Mouse (Mus musculus): ENCODE data around the gene Gm1140. TPM values are rescaled to one million over a fixed set of nuclear protein-coding genes. Genes with fewer than 3 reads are reported as not detected.
"Not testable (repeated sequence)": the region's sequence is repeated elsewhere in the genome, so short reads cannot be mapped to it uniquely, and the experiment has no call there.

Gene Gm1140
- polyA plus RNA-seq (2015; fragmentation: Nextera tagmentation; extraction: Ambion mirVana), result not detected in 2 replicates

DNA sequence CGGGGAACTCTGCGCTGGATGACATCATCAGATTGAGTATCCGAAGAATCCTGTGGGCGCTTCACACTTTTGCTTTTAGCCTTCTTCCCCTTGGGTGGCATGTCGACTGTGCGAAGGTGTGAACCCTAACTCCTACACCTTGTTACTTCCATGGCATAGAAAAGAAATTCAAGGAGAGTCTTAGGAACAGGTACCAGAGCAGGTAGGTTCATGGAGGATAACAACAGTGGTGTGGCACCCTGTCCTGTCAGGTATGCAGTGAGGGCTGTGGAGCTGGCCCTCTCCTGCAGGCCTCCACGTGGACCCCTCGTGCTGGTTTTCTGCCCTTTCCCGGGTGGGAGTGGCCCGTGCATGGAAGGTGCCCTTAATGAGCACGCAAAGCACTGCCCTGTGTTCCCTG, at the start of gene Gm1140:
Gene Gm1140, minus strand, starts transcription at position 101 of the 400 bp plus-strand sequence.
- H3K9me3 ChIP-seq (replicated peaks; ENCODE audit: control insufficient read depth, low read length); H3K4me3 ChIP-seq (replicated peaks; ENCODE audit: low read length); H3K36me3 ChIP-seq (ENCODE audit: control insufficient read depth, insufficient read depth, low read length); H3K4me2 ChIP-seq (ENCODE audit: low read depth, low read length); H3K4me1 ChIP-seq (ENCODE audit: control insufficient read depth, insufficient read depth, low read length); H3K9ac ChIP-seq (ENCODE audit: low read length); ATAC-seq (ENCODE audit: insufficient read depth, low FRiP score); H3K27me3 ChIP-seq (ENCODE audit: control insufficient read depth, insufficient read depth, low read length); H3K27ac ChIP-seq (ENCODE audit: low read length): not testable (repeated sequence)
- WGBS, result 93% methylated on average over 3 of the region's 11 CpGs

GRCm38 (mm10) chrX:67695398-67695797, 2.0 kb upstream of the Gm1140 start, which contains the start of gene Gm14692:
Gene Gm14692, plus strand, starts transcription at chrX:67695698.
- H3K36me3 ChIP-seq (ENCODE audit: control insufficient read depth, insufficient read depth, low read length); H3K27me3 ChIP-seq (ENCODE audit: control insufficient read depth, insufficient read depth, low read length); H3K4me3 ChIP-seq (replicated peaks; ENCODE audit: low read length); H3K9me3 ChIP-seq (replicated peaks; ENCODE audit: control insufficient read depth, low read length); H3K27ac ChIP-seq (ENCODE audit: low read length); H3K4me1 ChIP-seq (ENCODE audit: control insufficient read depth, insufficient read depth, low read length); ATAC-seq (ENCODE audit: insufficient read depth, low FRiP score); H3K9ac ChIP-seq (ENCODE audit: low read length); H3K4me2 ChIP-seq (ENCODE audit: low read depth, low read length): not testable (repeated sequence)
- WGBS, result 82% methylated on average over 4 of the region's 10 CpGs

Other genes starting within 250 kb of the Gm1140 start
- gene Gm14692, start 2.1 kb upstream of the Gm1140 start, polyA plus RNA-seq (2015; fragmentation: Nextera tagmentation; extraction: Ambion mirVana), result not detected in 2 replicates
- not detected in 2 replicates for gene 4933436I01Rik, start 227.9 kb upstream of the Gm1140 start, polyA plus RNA-seq (2015; fragmentation: Nextera tagmentation; extraction: Ambion mirVana)